Mouse (Mus musculus): ENCODE data around the gene Rtl8a. TPM values are rescaled to one million over a fixed set of nuclear protein-coding genes. Genes with fewer than 3 reads are reported as not detected.
"Not testable (repeated sequence)": the region's sequence is repeated elsewhere in the genome, so short reads cannot be mapped to it uniquely, and the experiment has no call there.

Gene Rtl8a
- total and polyA plus RNA-seq, 3 experiments: not detected

GRCm38 (mm10) chrX:53652917-53653316 lies 9.4 kb upstream of the Rtl8a start:
- not testable (repeated sequence) for H3K27ac ChIP-seq (ENCODE audit: control insufficient read depth, low read depth, low read length); H3K4me3 ChIP-seq (ENCODE audit: control insufficient read depth in 1 of 2, insufficient read depth in 1 of 2, low read depth in 2 of 2, low read length in 2 of 2); H3K9ac ChIP-seq (ENCODE audit: control insufficient read depth, low read depth, low read length, poor library complexity, severe bottlenecking); H3K36me3 ChIP-seq (ENCODE audit: control insufficient read depth in 1 of 2, insufficient read depth in 2 of 2, low read length in 2 of 2); H3K79me2 ChIP-seq (ENCODE audit: control insufficient read depth, insufficient read depth, low read length, poor library complexity); DNase-seq (ENCODE audit: low read depth, low spot score); H3K27me3 ChIP-seq (ENCODE audit: control insufficient read depth in 1 of 2, insufficient read depth in 2 of 2, low read length in 2 of 2); H3K9me3 ChIP-seq (replicated peaks; ENCODE audit: insufficient read depth, low read length); H3K4me1 ChIP-seq (ENCODE audit: control insufficient read depth in 1 of 2, insufficient read depth in 2 of 2, low read length in 2 of 2)

- no peak for DNase-seq (ENCODE audit: low read depth, low spot score)
- no peak for TF ChIP-seq ELF1 (IDR thresholded peaks at IDR 0.05; ENCODE audit: low read depth, low read length)
- no peak for TF ChIP-seq ZC3H11A (IDR thresholded peaks at IDR 0.05; ENCODE audit: low read depth, low read length)
- TF ChIP-seq CHD1 (IDR thresholded peaks at IDR 0.05; ENCODE audit: low read depth, low read length): no peak
- TF ChIP-seq GABPA (IDR thresholded peaks at IDR 0.05; ENCODE audit: low read depth, low read length): no peak
- TF ChIP-seq MXI1 (IDR thresholded peaks at IDR 0.05; ENCODE audit: low read depth, low read length): no peak
- no peak for TF ChIP-seq BHLHE40 (IDR thresholded peaks at IDR 0.05; ENCODE audit: borderline replicate concordance, low read depth, low read length)
- TF ChIP-seq MEF2A (IDR thresholded peaks at IDR 0.05; ENCODE audit: extremely low read depth, insufficient replicate concordance, low read depth, low read length, poor library complexity, severe bottlenecking): no peak
- TF ChIP-seq JUND (IDR thresholded peaks at IDR 0.05; ENCODE audit: low read depth, low read length): no peak
- TF ChIP-seq GATA1 (IDR thresholded peaks at IDR 0.05; ENCODE audit: low read depth, low read length): no peak
- Histone ChIP-seq H3K9me3 (replicated peaks; ENCODE audit: insufficient read depth, low read length) (no peaks in the 10 kb centered on the region), H3K27me3 (ENCODE audit: control insufficient read depth in 1 of 2, insufficient read depth in 2 of 2, low read length in 2 of 2) (no peaks in the 10 kb centered on the region), H3K9ac (ENCODE audit: control insufficient read depth, low read depth, low read length, poor library complexity, severe bottlenecking) (no peak overlapping the region), H3K79me2 (ENCODE audit: control insufficient read depth, insufficient read depth, low read length, poor library complexity) (no peaks in the 10 kb centered on the region), H3K36me3 (ENCODE audit: control insufficient read depth in 1 of 2, insufficient read depth in 2 of 2, low read length in 2 of 2) (no peaks in the 10 kb centered on the region), H3K4me3 (ENCODE audit: control insufficient read depth in 1 of 2, insufficient read depth in 1 of 2, low read depth in 2 of 2, low read length in 2 of 2) (no peak overlapping the region), H3K27ac (ENCODE audit: control insufficient read depth, low read depth, low read length) (no peak overlapping the region), H3K4me1 (ENCODE audit: control insufficient read depth in 1 of 2, insufficient read depth in 2 of 2, low read length in 2 of 2) (no peaks in the 10 kb centered on the region)
Observed at GRCm38 (mm10) chrX:53645885-53646284, 2.4 kb upstream of the Rtl8a start.

- not testable (repeated sequence) for DNase-seq (ENCODE audit: low read depth, low spot score); H3K9ac ChIP-seq (ENCODE audit: control insufficient read depth, low read depth, low read length, poor library complexity, severe bottlenecking); H3K4me3 ChIP-seq (ENCODE audit: control insufficient read depth in 1 of 2, insufficient read depth in 1 of 2, low read depth in 2 of 2, low read length in 2 of 2); H3K79me2 ChIP-seq (ENCODE audit: control insufficient read depth, insufficient read depth, low read length, poor library complexity); H3K36me3 ChIP-seq (ENCODE audit: control insufficient read depth in 1 of 2, insufficient read depth in 2 of 2, low read length in 2 of 2); H3K9me3 ChIP-seq (replicated peaks; ENCODE audit: insufficient read depth, low read length); H3K27ac ChIP-seq (ENCODE audit: control insufficient read depth, low read depth, low read length); H3K27me3 ChIP-seq (ENCODE audit: control insufficient read depth in 1 of 2, insufficient read depth in 2 of 2, low read length in 2 of 2); H3K4me1 ChIP-seq (ENCODE audit: control insufficient read depth in 1 of 2, insufficient read depth in 2 of 2, low read length in 2 of 2)
Observed at GRCm38 (mm10) chrX:53642604-53642979, 890 bp downstream of the Rtl8a start.

- not testable (repeated sequence) for H3K36me3 ChIP-seq (ENCODE audit: control insufficient read depth in 1 of 2, insufficient read depth in 2 of 2, low read length in 2 of 2); H3K9me3 ChIP-seq (replicated peaks; ENCODE audit: insufficient read depth, low read length); H3K27me3 ChIP-seq (ENCODE audit: control insufficient read depth in 1 of 2, insufficient read depth in 2 of 2, low read length in 2 of 2); DNase-seq (ENCODE audit: low read depth, low spot score); H3K4me1 ChIP-seq (ENCODE audit: control insufficient read depth in 1 of 2, insufficient read depth in 2 of 2, low read length in 2 of 2); H3K4me3 ChIP-seq (ENCODE audit: control insufficient read depth in 1 of 2, insufficient read depth in 1 of 2, low read depth in 2 of 2, low read length in 2 of 2); H3K27ac ChIP-seq (ENCODE audit: control insufficient read depth, low read depth, low read length); H3K9ac ChIP-seq (ENCODE audit: control insufficient read depth, low read depth, low read length, poor library complexity, severe bottlenecking); H3K79me2 ChIP-seq (ENCODE audit: control insufficient read depth, insufficient read depth, low read length, poor library complexity)
Observed at GRCm38 (mm10) chrX:53638107-53638506, 5.4 kb downstream of the Rtl8a start.

GRCm38 (mm10) chrX:53611395-53611794 lies 32.1 kb downstream of the Rtl8a start:
- not testable (repeated sequence) for H3K9ac ChIP-seq (ENCODE audit: control insufficient read depth, low read depth, low read length, poor library complexity, severe bottlenecking); H3K27ac ChIP-seq (ENCODE audit: control insufficient read depth, low read depth, low read length); H3K36me3 ChIP-seq (ENCODE audit: control insufficient read depth in 1 of 2, insufficient read depth in 2 of 2, low read length in 2 of 2); H3K79me2 ChIP-seq (ENCODE audit: control insufficient read depth, insufficient read depth, low read length, poor library complexity); H3K4me1 ChIP-seq (ENCODE audit: control insufficient read depth in 1 of 2, insufficient read depth in 2 of 2, low read length in 2 of 2); H3K27me3 ChIP-seq (ENCODE audit: control insufficient read depth in 1 of 2, insufficient read depth in 2 of 2, low read length in 2 of 2); H3K4me3 ChIP-seq (ENCODE audit: control insufficient read depth in 1 of 2, insufficient read depth in 1 of 2, low read depth in 2 of 2, low read length in 2 of 2); DNase-seq (ENCODE audit: low read depth, low spot score); H3K9me3 ChIP-seq (replicated peaks; ENCODE audit: insufficient read depth, low read length)

All from MEL (cell line).